Mouse (Mus musculus) kidney, embryonic 14.5 days (tissue): ENCODE measurements around the gene Ssb. TPM values are rescaled to one million over a fixed set of nuclear protein-coding genes. Genes with fewer than 3 reads are reported as not detected.

Source experiments
- ATAC-seq: fragments of 200-750 bp; cut with Nextera tagmentation; 2 replicates; pipeline ENCODE4 v1.8.0; 2017; ENCODE audit warnings: moderate number of reproducible peaks, mild to moderate bottlenecking, moderate TSS enrichment, moderate library complexity; ENCODE audit not compliant: low FRiP score, low TSS enrichment
- H3K27ac ChIP-seq: fragments of 300-500 bp; sonication (generic); 2 replicates; pipeline ENCODE4 v1.5.1; 2014; ENCODE audit warnings: low read depth, mild to moderate bottlenecking, low read length, moderate library complexity, mixed read lengths
- H3K27me3 ChIP-seq: fragments of 300-500 bp; sonication (generic); 2 replicates; pipeline ENCODE4 v1.6.1; 2014; ENCODE audit warnings: mild to moderate bottlenecking, low read length; ENCODE audit not compliant: control insufficient read depth, insufficient read depth
- H3K36me3 ChIP-seq: fragments of 300-500 bp; sonication (generic); 2 replicates; pipeline ENCODE4 v1.6.1; 2014; ENCODE audit warnings: low read length, mixed read lengths; ENCODE audit not compliant: control insufficient read depth, insufficient read depth
- H3K4me1 ChIP-seq: fragments of 300-500 bp; sonication (generic); 2 replicates; pipeline ENCODE4 v1.6.1; 2014; ENCODE audit warnings: low read length, mixed read lengths; ENCODE audit not compliant: control insufficient read depth, insufficient read depth
- H3K4me2 ChIP-seq: fragments of 300-500 bp; sonication (generic); replicated peaks from 2 replicates; pipeline ENCODE4 v1.6.1; 2014; ENCODE audit warnings: low read depth, mild to moderate bottlenecking, low read length
- H3K4me3 ChIP-seq: fragments of 300-500 bp; sonication (generic); 2 replicates; pipeline ENCODE4 v1.5.1; 2014; ENCODE audit warnings: mild to moderate bottlenecking, low read length
- H3K9ac ChIP-seq: fragments of 300-500 bp; sonication (generic); 2 replicates; pipeline ENCODE4 v1.6.1; 2014; ENCODE audit warnings: low read depth, mild to moderate bottlenecking, low read length, moderate library complexity
- H3K9me3 ChIP-seq: fragments of 300-500 bp; sonication (generic); 2 replicates; pipeline ENCODE4 v1.6.1; 2016; ENCODE audit warnings: low read length; ENCODE audit not compliant: control insufficient read depth
- WGBS: fragments of 180-500 bp; shearing (Covaris S2); extraction: QIAGEN DNeasy Blood & Tissue Kit; methylation state at CpG from one replicate; pipeline ENCODE4 v1.1.7; 2014; 5-methylcytosine and 5-hydroxymethylcytosine counted together
- polyA plus RNA-seq: library from polyadenylated mRNA; unstranded; fragments of >200 nt; fragmentation: Nextera tagmentation; extraction: Ambion mirVana; gene quantifications from 2 replicates; pipeline ENCODE4 v1.2.1, GENCODE M21; 2014

Gene Ssb
- polyA plus RNA-seq, result 387 and 489 TPM in 2 replicates

- peak within 1 kb of the TSS; percentile 79 for H3K4me2 ChIP-seq
- no peaks in the 10 kb centered on the region for H3K27me3 ChIP-seq
- peak within 1 kb of the TSS; percentile 88 for H3K27ac ChIP-seq
- peak within 1 kb of the TSS; percentile 99 for H3K9ac ChIP-seq
- under 1% methylated on average over 66 of the region's 66 CpGs for WGBS
- peak within 1 kb of the TSS; percentile 99 for H3K4me3 ChIP-seq
- peaks cover 19% of the 10 kb centered on the region for H3K36me3 ChIP-seq
- H3K4me1 ChIP-seq, result peaks cover 6% of the 10 kb centered on the region; the same call in 1 of the 2 replicates
- H3K9me3 ChIP-seq, result no peaks in the 10 kb centered on the region
- ATAC-seq, result peak; percentile 96
Measured at GRCm38 (mm10) chr2:69861485-69862091, at the start of gene Ssb. TSS of gene Ssb (plus strand) at chr2:69861562.

- H3K27ac ChIP-seq, result no peak overlapping the region
- no peaks in the 10 kb centered on the region for H3K9me3 ChIP-seq
- H3K27me3 ChIP-seq, result no peaks in the 10 kb centered on the region
- no peaks in the 10 kb centered on the region for H3K36me3 ChIP-seq
- no peak overlapping the region for H3K4me2 ChIP-seq
- H3K4me1 ChIP-seq, result no peaks in the 10 kb centered on the region
- no peak for ATAC-seq
- 80% methylated on average over 5 of the region's 5 CpGs for WGBS
- H3K9ac ChIP-seq, result no peak overlapping the region
- H3K4me3 ChIP-seq, result no peak overlapping the region
Measured at GRCm38 (mm10) chr2:69816575-69816974, 44.8 kb upstream of the Ssb start.

- no peak overlapping the region for H3K27ac ChIP-seq
- H3K9me3 ChIP-seq, result no peaks in the 10 kb centered on the region
- no peak overlapping the region for H3K9ac ChIP-seq
- no peak for ATAC-seq
- no peaks in the 10 kb centered on the region for H3K4me1 ChIP-seq
- 81% methylated on average over 9 of the region's 9 CpGs for WGBS
- no peaks in the 10 kb centered on the region for H3K36me3 ChIP-seq
- H3K4me2 ChIP-seq, result no peak overlapping the region
- H3K4me3 ChIP-seq, result no peak overlapping the region
- no peaks in the 10 kb centered on the region for H3K27me3 ChIP-seq
Measured at GRCm38 (mm10) chr2:69818350-69819085, 42.8 kb upstream of the Ssb start.

- H3K36me3 ChIP-seq, result peaks cover 14% of the 10 kb centered on the region; the same call in 1 of the 2 replicates
- H3K4me1 ChIP-seq, result no peaks in the 10 kb centered on the region
- H3K4me2 ChIP-seq, result no peak overlapping the region
- no peak for ATAC-seq
- no peak overlapping the region for H3K9ac ChIP-seq
- H3K9me3 ChIP-seq, result no peaks in the 10 kb centered on the region
- no peaks in the 10 kb centered on the region for H3K27me3 ChIP-seq
- no peak overlapping the region for H3K27ac ChIP-seq
- WGBS, result 60% methylated on average over 1 of the region's 1 CpGs
- no peak overlapping the region for H3K4me3 ChIP-seq
Measured at GRCm38 (mm10) chr2:69820201-69820600, 41.2 kb upstream of the Ssb start.

GRCm38 (mm10) chr2:69821711-69822110 lies 39.7 kb upstream of the Ssb start, which contains the start of gene Klhl23:
TSS of gene Klhl23 (plus strand) at chr2:69821944.
- 7% methylated on average over 8 of the region's 8 CpGs for WGBS
- Histone ChIP-seq H3K36me3 (peaks cover 18% of the 10 kb centered on the region; the same call in 1 of the 2 replicates), H3K27me3 (no peaks in the 10 kb centered on the region), H3K27ac (peak within 1 kb of the TSS; percentile 82), H3K4me2 (peak within 1 kb of the TSS; percentile 52), H3K9ac (peak within 1 kb of the TSS; percentile 96), H3K4me1 (no peaks in the 10 kb centered on the region), H3K9me3 (no peaks in the 10 kb centered on the region), H3K4me3 (peak within 1 kb of the TSS; percentile 66)
- ATAC-seq, result peak; percentile 18; the same call in 1 of the 2 replicates

GRCm38 (mm10) chr2:69822361-69823128 lies 38.8 kb upstream of the Ssb start:
- under 1% methylated on average over 59 of the region's 80 CpGs for WGBS

GRCm38 (mm10) chr2:69823129-69823677 lies 38.2 kb upstream of the Ssb start:
- H3K36me3 ChIP-seq, result peaks cover 18% of the 10 kb centered on the region; the same call in 1 of the 2 replicates
- no peaks in the 10 kb centered on the region for H3K4me1 ChIP-seq
- H3K4me2 ChIP-seq, result peak overlapping the region; percentile 52
- peak overlapping the region; percentile 96 for H3K9ac ChIP-seq
- H3K27ac ChIP-seq, result peak overlapping the region; percentile 82
- H3K4me3 ChIP-seq, result peak overlapping the region; percentile 66
- peak; percentile 85 for ATAC-seq
- H3K27me3 ChIP-seq, result no peaks in the 10 kb centered on the region
- no peaks in the 10 kb centered on the region for H3K9me3 ChIP-seq
- WGBS, result 2% methylated on average over 41 of the region's 45 CpGs

More at GRCm38 (mm10) chr2:69822361-69823128, 38.8 kb upstream of the Ssb start:
- ATAC-seq, result peak; percentile 84
- H3K4me3 ChIP-seq, result peak overlapping the region; percentile 66
- no peaks in the 10 kb centered on the region for H3K27me3 ChIP-seq
- H3K27ac ChIP-seq, result peak overlapping the region; percentile 82
- H3K4me2 ChIP-seq, result peak overlapping the region; percentile 52
- no peaks in the 10 kb centered on the region for H3K9me3 ChIP-seq
- H3K4me1 ChIP-seq, result no peaks in the 10 kb centered on the region
- peaks cover 18% of the 10 kb centered on the region; the same call in 1 of the 2 replicates for H3K36me3 ChIP-seq
- H3K9ac ChIP-seq, result peak overlapping the region; percentile 96

GRCm38 (mm10) chr2:69825898-69826297 lies 35.5 kb upstream of the Ssb start:
- WGBS, result 82% methylated on average over 10 of the region's 10 CpGs
- H3K9ac ChIP-seq, result no peak overlapping the region
- no peak for ATAC-seq
- no peaks in the 10 kb centered on the region for H3K27me3 ChIP-seq
- peaks cover 34% of the 10 kb centered on the region for H3K36me3 ChIP-seq
- H3K27ac ChIP-seq, result no peak overlapping the region
- H3K4me1 ChIP-seq, result no peaks in the 10 kb centered on the region
- H3K4me3 ChIP-seq, result no peak overlapping the region
- H3K9me3 ChIP-seq, result no peaks in the 10 kb centered on the region
- H3K4me2 ChIP-seq, result no peak overlapping the region
